Mouse (Mus musculus): ENCODE results near the gene Stx5a. TPM values are rescaled to one million over a fixed set of nuclear protein-coding genes. Genes with fewer than 3 reads are reported as not detected.

The Stx5a gene
- total and polyA plus RNA-seq, 2 experiments from 2014 or later, result 95.3 to 110 TPM

DNA sequence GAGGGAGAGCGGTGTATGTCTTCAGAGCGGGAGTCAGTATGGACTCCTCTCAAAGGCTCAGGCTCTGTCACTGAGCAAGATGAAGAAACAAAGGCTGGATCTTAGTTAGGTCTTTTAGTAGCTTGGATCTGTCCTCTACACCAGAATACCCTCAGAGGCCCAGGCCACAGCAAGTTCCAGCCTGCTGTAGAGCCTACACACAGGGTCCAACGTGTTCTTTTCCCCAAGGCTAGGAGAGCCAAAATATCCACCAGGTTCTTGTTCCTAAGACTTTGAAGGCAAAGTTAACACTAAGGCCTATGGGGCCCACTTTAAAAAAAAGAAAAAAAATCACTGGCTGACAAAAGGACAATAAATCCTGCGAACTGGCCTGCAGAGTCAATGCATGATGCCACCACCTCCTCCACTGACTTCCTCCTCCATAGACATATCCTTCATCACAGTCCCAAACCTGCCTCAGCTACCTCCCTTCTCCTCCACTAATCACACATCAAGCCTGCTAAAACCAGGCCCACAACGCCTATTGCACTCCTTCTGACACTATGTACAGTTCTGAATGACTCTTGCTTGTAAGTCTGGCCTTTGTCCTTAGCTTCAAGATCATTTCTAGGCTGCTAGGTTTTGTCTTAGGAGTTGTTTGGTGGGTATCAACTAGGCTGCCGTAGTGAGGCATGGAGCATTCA, 36.0 kb upstream of the Stx5a start:
- peaks cover 34% of the 10 kb centered on the region for H3K36me3 ChIP-seq (ENCODE audit: insufficient read depth, low read length)
- no peaks in the 10 kb centered on the region for H3K9me3 ChIP-seq (ENCODE audit: low read length)
- H3K4me3 ChIP-seq (ENCODE audit: low read length), result no peak overlapping the region
- H3K27ac ChIP-seq, result no peak overlapping the region
- no peaks in the 10 kb centered on the region for H3K27me3 ChIP-seq (ENCODE audit: insufficient read depth, low read length)
- 66% methylated on average over 6 of the region's 6 CpGs for WGBS
- TF ChIP-seq CTCF (IDR thresholded peaks at IDR 0.05; ENCODE audit: low read depth), result no peak
- no peak for DNase-seq (ENCODE audit: low spot score)
- ATAC-seq, result no peak
- no peaks in the 10 kb centered on the region for H3K4me1 ChIP-seq (ENCODE audit: insufficient read depth, low read length)
- no peak overlapping the region for H3K4me2 ChIP-seq (ENCODE audit: low read depth, low read length)
- no peak overlapping the region for H3K9ac ChIP-seq (replicated peaks; ENCODE audit: low read length)

DNA sequence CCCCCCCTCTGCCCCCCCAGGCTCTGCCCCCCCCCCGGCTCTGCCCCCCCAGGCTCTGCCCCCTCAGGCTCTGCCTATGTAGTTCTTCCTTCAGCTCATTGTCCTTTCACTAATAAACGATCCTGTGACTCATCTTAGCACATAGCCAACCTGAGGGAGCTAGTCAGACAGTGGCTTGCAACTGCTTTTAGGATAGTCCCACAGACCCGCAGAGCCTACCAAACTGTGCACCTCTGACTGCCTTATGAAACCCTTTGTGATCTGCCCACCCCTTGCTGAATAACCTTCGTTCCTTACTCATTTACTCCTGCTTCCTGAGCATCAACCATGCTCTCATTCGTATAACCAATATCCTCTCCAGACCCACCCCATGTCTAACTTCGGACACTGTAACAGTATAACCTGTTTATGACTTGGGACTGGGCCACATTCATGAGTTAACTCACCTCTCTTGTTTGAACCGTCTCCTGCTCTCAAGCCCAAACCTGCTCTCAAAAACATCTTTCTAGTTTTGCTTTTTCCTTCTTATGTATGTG, 35.0 kb upstream of the Stx5a start:
- H3K9ac ChIP-seq (replicated peaks; ENCODE audit: low read length), result no peak overlapping the region
- no peak for ATAC-seq
- no peak for DNase-seq (ENCODE audit: low spot score)
- no peak for TF ChIP-seq CTCF (IDR thresholded peaks at IDR 0.05; ENCODE audit: low read depth)
- no peaks in the 10 kb centered on the region for H3K9me3 ChIP-seq (ENCODE audit: low read length)
- no peak overlapping the region for H3K4me2 ChIP-seq (ENCODE audit: low read depth, low read length)
- peaks cover 39% of the 10 kb centered on the region for H3K36me3 ChIP-seq (ENCODE audit: insufficient read depth, low read length)
- 0 out of 2 replicates have a peak, but pooled peaks cover 2% of the 10 kb centered on the region for H3K4me1 ChIP-seq (ENCODE audit: insufficient read depth, low read length)
- no peaks in the 10 kb centered on the region for H3K27me3 ChIP-seq (ENCODE audit: insufficient read depth, low read length)
- WGBS, result 85% methylated on average over 7 of the region's 7 CpGs
- no peak overlapping the region for H3K4me3 ChIP-seq (ENCODE audit: low read length)
- H3K27ac ChIP-seq, result no peak overlapping the region

DNA sequence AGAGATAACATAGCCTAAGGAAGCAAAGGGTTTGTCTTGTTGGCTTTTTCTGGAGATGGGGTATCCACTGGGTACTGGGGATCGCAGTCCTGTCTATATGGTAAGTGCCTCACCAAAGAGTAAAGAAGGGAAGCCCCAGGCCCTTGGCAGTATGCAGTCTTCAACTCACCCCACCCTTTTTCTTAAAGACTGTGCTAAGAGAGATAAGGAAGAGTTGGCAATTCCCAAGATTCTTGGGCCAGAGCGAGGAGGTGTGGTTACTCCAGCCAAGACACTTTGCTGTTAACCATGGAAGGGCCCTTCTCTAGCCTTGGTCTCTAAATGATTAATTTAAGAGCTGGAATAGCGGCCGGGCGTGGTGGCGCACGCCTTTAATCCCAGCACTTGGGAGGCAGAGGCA, 34.3 kb upstream of the Stx5a start:
- H3K4me2 ChIP-seq (ENCODE audit: low read depth, low read length), result no peak overlapping the region
- TF ChIP-seq CTCF (IDR thresholded peaks at IDR 0.05; ENCODE audit: low read depth), result no peak
- H3K27ac ChIP-seq, result no peak overlapping the region
- H3K4me1 ChIP-seq (ENCODE audit: insufficient read depth, low read length), result peaks cover 3% of the 10 kb centered on the region; the same call in 1 of the 2 replicates
- no peak overlapping the region for H3K4me3 ChIP-seq (ENCODE audit: low read length)
- peaks cover 39% of the 10 kb centered on the region for H3K36me3 ChIP-seq (ENCODE audit: insufficient read depth, low read length)
- WGBS, result 97% methylated on average over 7 of the region's 7 CpGs
- DNase-seq (ENCODE audit: low spot score) (no peak), ATAC-seq (no peak)
- no peaks in the 10 kb centered on the region for H3K27me3 ChIP-seq (ENCODE audit: insufficient read depth, low read length)
- no peaks in the 10 kb centered on the region for H3K9me3 ChIP-seq (ENCODE audit: low read length)
- H3K9ac ChIP-seq (replicated peaks; ENCODE audit: low read length), result no peak overlapping the region

DNA sequence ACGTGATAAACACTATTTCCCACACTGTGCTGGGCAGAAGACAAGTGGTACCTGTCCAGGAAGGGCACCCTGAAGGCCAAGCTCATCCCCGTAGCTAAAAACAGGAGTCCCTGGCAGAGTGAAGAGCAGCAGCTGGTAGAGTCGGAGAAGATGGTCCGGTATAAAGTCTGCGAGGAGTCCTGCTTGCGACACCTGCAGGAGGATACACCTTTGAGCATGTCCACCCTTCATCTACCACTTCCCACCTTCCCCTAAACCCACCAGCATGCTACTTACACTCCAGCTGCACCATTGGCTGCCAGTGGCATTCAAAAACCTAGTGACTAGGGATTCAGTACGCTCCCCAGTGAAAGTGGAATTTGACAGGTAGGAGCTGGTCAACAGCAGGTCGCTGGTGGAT, 32.3 kb upstream of the Stx5a start:
- no peak for TF ChIP-seq CTCF (IDR thresholded peaks at IDR 0.05; ENCODE audit: low read depth)
- no peak overlapping the region for H3K4me3 ChIP-seq (ENCODE audit: low read length)
- no peaks in the 10 kb centered on the region for H3K27me3 ChIP-seq (ENCODE audit: insufficient read depth, low read length)
- no peaks in the 10 kb centered on the region for H3K9me3 ChIP-seq (ENCODE audit: low read length)
- peaks cover 10% of the 10 kb centered on the region for H3K4me1 ChIP-seq (ENCODE audit: insufficient read depth, low read length)
- H3K27ac ChIP-seq, result 0 out of 2 replicates have a peak overlapping the region, but pooled peaks have one; percentile 67
- ATAC-seq (no peak), DNase-seq (ENCODE audit: low spot score) (no peak)
- no peak overlapping the region for H3K4me2 ChIP-seq (ENCODE audit: low read depth, low read length)
- no peak overlapping the region for H3K9ac ChIP-seq (replicated peaks; ENCODE audit: low read length)
- WGBS, result 92% methylated on average over 8 of the region's 8 CpGs
- peaks cover 39% of the 10 kb centered on the region for H3K36me3 ChIP-seq (ENCODE audit: insufficient read depth, low read length)

DNA sequence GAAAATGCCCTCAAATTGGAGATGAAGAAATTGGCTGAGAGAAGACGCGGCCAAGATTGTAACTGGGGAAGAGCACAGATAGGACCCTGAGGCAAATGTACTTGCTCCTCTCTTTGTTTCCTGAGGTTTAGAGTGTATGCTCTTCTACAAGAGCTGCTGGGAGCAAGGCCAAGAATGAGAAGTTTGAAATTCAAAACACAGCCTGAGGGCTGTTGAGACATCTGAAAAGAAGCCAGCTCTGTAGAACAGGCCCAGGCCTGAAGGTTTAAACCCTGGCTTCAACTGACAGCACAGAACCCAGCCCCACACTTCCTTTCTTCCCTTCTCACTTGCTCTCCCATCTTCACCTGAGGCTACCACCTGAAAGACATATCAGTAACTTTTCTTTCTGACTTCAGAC, 31.2 kb upstream of the Stx5a start:
- Histone ChIP-seq H3K4me2 (ENCODE audit: low read depth, low read length) (no peak overlapping the region), H3K27ac (peak overlapping the region; percentile 67), H3K4me3 (ENCODE audit: low read length) (no peak overlapping the region), H3K36me3 (ENCODE audit: insufficient read depth, low read length) (peaks cover 39% of the 10 kb centered on the region), H3K4me1 (ENCODE audit: insufficient read depth, low read length) (peaks cover 14% of the 10 kb centered on the region), H3K9me3 (ENCODE audit: low read length) (no peaks in the 10 kb centered on the region), H3K9ac (replicated peaks; ENCODE audit: low read length) (no peak overlapping the region), H3K27me3 (ENCODE audit: insufficient read depth, low read length) (no peaks in the 10 kb centered on the region)
- 65% methylated on average over 2 of the region's 2 CpGs for WGBS
- DNase-seq (ENCODE audit: low spot score) (peak; percentile 76), ATAC-seq (no peak)
- no peak for TF ChIP-seq CTCF (IDR thresholded peaks at IDR 0.05; ENCODE audit: low read depth)

DNA sequence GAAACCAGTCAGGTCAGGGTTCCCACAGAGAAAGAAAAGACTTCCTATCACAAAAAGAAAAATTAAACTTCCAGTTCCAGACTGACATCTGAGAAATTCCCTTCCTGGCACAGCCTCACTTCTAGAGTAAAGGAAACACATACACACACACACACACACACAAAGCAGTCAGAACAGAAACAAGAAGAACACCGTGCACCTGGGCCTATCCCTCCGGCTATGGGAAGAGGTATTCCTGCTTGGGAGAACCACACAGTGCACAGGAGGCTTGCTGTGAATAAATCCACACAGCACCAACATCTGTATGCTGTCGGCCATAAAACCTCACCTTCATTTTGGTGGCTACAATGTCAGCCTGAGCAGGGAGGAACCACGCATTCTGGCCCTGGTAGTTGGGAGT, 29.7 kb upstream of the Stx5a start:
- Histone ChIP-seq H3K4me1 (ENCODE audit: insufficient read depth, low read length) (peaks cover 14% of the 10 kb centered on the region), H3K36me3 (ENCODE audit: insufficient read depth, low read length) (peaks cover 39% of the 10 kb centered on the region), H3K9ac (replicated peaks; ENCODE audit: low read length) (peak overlapping the region; percentile 2; the same call in 1 of the 2 replicates), H3K4me3 (ENCODE audit: low read length) (peak overlapping the region; percentile 77), H3K4me2 (ENCODE audit: low read depth, low read length) (peak overlapping the region; percentile 67), H3K9me3 (ENCODE audit: low read length) (no peaks in the 10 kb centered on the region), H3K27me3 (ENCODE audit: insufficient read depth, low read length) (no peaks in the 10 kb centered on the region), H3K27ac (no peak overlapping the region)
- no peak for TF ChIP-seq CTCF (IDR thresholded peaks at IDR 0.05; ENCODE audit: low read depth)
- 66% methylated on average over 4 of the region's 4 CpGs for WGBS
- no peak for DNase-seq (ENCODE audit: low spot score)
- ATAC-seq, result no peak
